Mouse (Mus musculus) intestine, postnatal 0 days (tissue): ENCODE data around the gene Dtnbp1. TPM values are rescaled to one million over a fixed set of nuclear protein-coding genes. Genes with fewer than 3 reads are reported as not detected.

Source experiments
- ATAC-seq: fragments of 200-750 bp; cut with Nextera tagmentation; 2 replicates; pipeline ENCODE4 v1.8.0; 2017; ENCODE audit warnings: mild to moderate bottlenecking, moderate TSS enrichment, moderate library complexity
- H3K27ac ChIP-seq: fragments of 300-500 bp; sonication (generic); 2 replicates; pipeline ENCODE4 v1.5.1; 2014; ENCODE audit warnings: mild to moderate bottlenecking, low read depth, low read length, moderate library complexity
- H3K27me3 ChIP-seq: fragments of 300-500 bp; sonication (generic); replicated peaks from 2 replicates; pipeline ENCODE4 v1.6.1; 2014; ENCODE audit warnings: low read length, mixed read lengths; ENCODE audit not compliant: control insufficient read depth, insufficient read depth
- H3K36me3 ChIP-seq: fragments of 300-500 bp; sonication (generic); 2 replicates; pipeline ENCODE4 v1.6.1; 2014; ENCODE audit warnings: mild to moderate bottlenecking, moderate library complexity; ENCODE audit not compliant: control insufficient read depth, insufficient read depth
- H3K4me1 ChIP-seq: fragments of 300-500 bp; sonication (generic); replicated peaks from 2 replicates; pipeline ENCODE4 v1.6.1; 2014; ENCODE audit warnings: antibody characterized with exemption, low read length, mixed read lengths; ENCODE audit not compliant: control insufficient read depth, insufficient read depth
- H3K4me2 ChIP-seq: fragments of 300-500 bp; sonication (generic); replicated peaks from 2 replicates; pipeline ENCODE4 v1.6.1; 2014; ENCODE audit warnings: low read depth, mild to moderate bottlenecking, moderate library complexity
- H3K4me3 ChIP-seq: fragments of 300-500 bp; sonication (generic); 2 replicates; pipeline ENCODE4 v1.5.1; 2014; ENCODE audit warnings: low read depth, low read length
- H3K9ac ChIP-seq: fragments of 300-500 bp; sonication (generic); 2 replicates; pipeline ENCODE4 v1.6.1; 2014; ENCODE audit warnings: mild to moderate bottlenecking, low read depth, low read length
- H3K9me3 ChIP-seq: fragments of 300-500 bp; sonication (generic); 2 replicates; pipeline ENCODE4 v1.6.1; 2016; ENCODE audit warnings: mixed run types; ENCODE audit not compliant: control insufficient read depth
- CTCF ChIP-seq: sonication (generic); IDR thresholded peaks from 2 replicates; pipeline ENCODE4 v1.5.1; 2016; ENCODE audit warnings: low read depth, mild to moderate bottlenecking, control low read depth, antibody characterized with exemption, moderate library complexity
- WGBS: fragments of 180-500 bp; shearing (Covaris S2); extraction: QIAGEN DNeasy Blood & Tissue Kit; methylation state at CpG from one replicate; pipeline ENCODE4 v1.1.7; 2014; 5-methylcytosine and 5-hydroxymethylcytosine counted together
- polyA plus RNA-seq: library from polyadenylated mRNA; unstranded; fragments of >200 nt; fragmentation: Nextera tagmentation; extraction: Ambion mirVana; gene quantifications from 2 replicates; pipeline ENCODE4 v1.2.1, GENCODE M21; 2015

Gene Dtnbp1
- polyA plus RNA-seq, 1 experiment from 2014 or later = 65.2 TPM

- no peak overlapping the region for H3K27ac ChIP-seq
- no peak overlapping the region for H3K4me2 ChIP-seq
- no peaks in the 10 kb centered on the region for H3K27me3 ChIP-seq
- H3K36me3 ChIP-seq = peaks cover 20% of the 10 kb centered on the region
- TF ChIP-seq CTCF = no peak
- no peak overlapping the region for H3K9ac ChIP-seq
- H3K4me1 ChIP-seq = no peaks in the 10 kb centered on the region
- 81% methylated on average over 5 of the region's 5 CpGs for WGBS
- no peak overlapping the region for H3K4me3 ChIP-seq
- H3K9me3 ChIP-seq = no peaks in the 10 kb centered on the region
- ATAC-seq = no peak
Observed at GRCm38 (mm10) chr13:44983635-44984401, 18.1 kb downstream of the Dtnbp1 start.

GRCm38 (mm10) chr13:44982799-44983198 lies 19.1 kb downstream of the Dtnbp1 start:
- WGBS = 91% methylated on average over 7 of the region's 7 CpGs

GRCm38 (mm10) chr13:44979433-44979832 lies 22.5 kb downstream of the Dtnbp1 start:
- WGBS = 92% methylated on average over 7 of the region's 7 CpGs
- H3K4me3 ChIP-seq = no peak overlapping the region
- peaks cover 17% of the 10 kb centered on the region for H3K36me3 ChIP-seq
- H3K27ac ChIP-seq = no peak overlapping the region
- no peak for ATAC-seq
- no peak overlapping the region for H3K9ac ChIP-seq
- no peak for TF ChIP-seq CTCF
- H3K9me3 ChIP-seq = no peaks in the 10 kb centered on the region
- H3K4me1 ChIP-seq = no peaks in the 10 kb centered on the region
- no peaks in the 10 kb centered on the region for H3K27me3 ChIP-seq
- no peak overlapping the region for H3K4me2 ChIP-seq

More at GRCm38 (mm10) chr13:44982799-44983198, 19.1 kb downstream of the Dtnbp1 start:
- H3K36me3 ChIP-seq = peaks cover 20% of the 10 kb centered on the region
- H3K27ac ChIP-seq = no peak overlapping the region
- no peak overlapping the region for H3K9ac ChIP-seq
- H3K9me3 ChIP-seq = no peaks in the 10 kb centered on the region
- TF ChIP-seq CTCF = no peak
- H3K27me3 ChIP-seq = no peaks in the 10 kb centered on the region
- no peak for ATAC-seq
- H3K4me1 ChIP-seq = no peaks in the 10 kb centered on the region
- H3K4me2 ChIP-seq = no peak overlapping the region
- H3K4me3 ChIP-seq = no peak overlapping the region

- Histone ChIP-seq H3K27ac (no peak overlapping the region), H3K36me3 (peaks cover 31% of the 10 kb centered on the region), H3K9ac (no peak overlapping the region), H3K4me2 (no peak overlapping the region), H3K9me3 (no peaks in the 10 kb centered on the region), H3K27me3 (no peaks in the 10 kb centered on the region), H3K4me3 (no peak overlapping the region), H3K4me1 (no peaks in the 10 kb centered on the region)
- WGBS = 83% methylated on average over 2 of the region's 2 CpGs
- no peak for ATAC-seq
- peak; percentile 77 for TF ChIP-seq CTCF
Observed at GRCm38 (mm10) chr13:44977483-44978141, 24.3 kb downstream of the Dtnbp1 start.

GRCm38 (mm10) chr13:44977059-44977458 lies 24.9 kb downstream of the Dtnbp1 start:
- Histone ChIP-seq H3K4me3 (no peak overlapping the region), H3K9ac (no peak overlapping the region), H3K4me1 (no peaks in the 10 kb centered on the region), H3K27me3 (no peaks in the 10 kb centered on the region), H3K36me3 (peaks cover 25% of the 10 kb centered on the region), H3K4me2 (no peak overlapping the region), H3K27ac (no peak overlapping the region), H3K9me3 (no peaks in the 10 kb centered on the region)
- no peak for ATAC-seq
- 82% methylated on average over 2 of the region's 2 CpGs for WGBS
- no peak for TF ChIP-seq CTCF

- ATAC-seq = no peak
- TF ChIP-seq CTCF = no peak
- Histone ChIP-seq H3K27me3 (no peaks in the 10 kb centered on the region), H3K9me3 (no peaks in the 10 kb centered on the region), H3K27ac (no peak overlapping the region), H3K36me3 (peaks cover 11% of the 10 kb centered on the region), H3K9ac (no peak overlapping the region), H3K4me3 (no peak overlapping the region), H3K4me2 (no peak overlapping the region), H3K4me1 (no peaks in the 10 kb centered on the region)
- 93% methylated on average over 5 of the region's 5 CpGs for WGBS
Observed at GRCm38 (mm10) chr13:44960542-44961291, 41.2 kb downstream of the Dtnbp1 start.
